Mouse (Mus musculus) heart, postnatal 0 days (tissue): ENCODE results near the gene Sapcd2. TPM values are rescaled to one million over a fixed set of nuclear protein-coding genes. Genes with fewer than 3 reads are reported as not detected.

Experiments used
- ATAC-seq: fragments of 200-750 bp; cut with Nextera tagmentation; 2 replicates; pipeline ENCODE4 v1.8.0; 2017; ENCODE audit warnings: low read depth, moderate number of reproducible peaks, moderate library complexity; ENCODE audit not compliant: insufficient read depth
- DNase-seq: peaks from one replicate; pipeline ENCODE4 v3.0.0-alpha.2; 2016; ENCODE audit warnings: low spot score
- H3K27ac ChIP-seq: fragments of 300-500 bp; sonication (generic); 2 replicates; pipeline ENCODE4 v1.5.1; 2014; ENCODE audit warnings: low read depth, mild to moderate bottlenecking
- H3K27me3 ChIP-seq: fragments of 300-500 bp; sonication (generic); 2 replicates; pipeline ENCODE4 v1.6.1; 2014; ENCODE audit warnings: low read length, mixed read lengths; ENCODE audit not compliant: control insufficient read depth, insufficient read depth
- H3K36me3 ChIP-seq: fragments of 300-500 bp; sonication (generic); replicated peaks from 2 replicates; pipeline ENCODE4 v1.6.1; 2014; ENCODE audit warnings: low read length, mixed read lengths; ENCODE audit not compliant: control insufficient read depth, insufficient read depth
- H3K4me1 ChIP-seq: fragments of 300-500 bp; sonication (generic); 2 replicates; pipeline ENCODE4 v1.6.1; 2014; ENCODE audit warnings: antibody characterized with exemption; ENCODE audit not compliant: control insufficient read depth, insufficient read depth
- H3K4me2 ChIP-seq: fragments of 300-500 bp; sonication (generic); 2 replicates; pipeline ENCODE4 v1.6.1; 2014; ENCODE audit warnings: low read depth, mild to moderate bottlenecking, low read length, moderate library complexity
- H3K4me3 ChIP-seq: fragments of 300-500 bp; sonication (generic); 2 replicates; pipeline ENCODE4 v1.5.1; 2014; ENCODE audit warnings: low read depth, low read length
- H3K9ac ChIP-seq: fragments of 300-500 bp; sonication (generic); replicated peaks from 2 replicates; pipeline ENCODE4 v1.6.1; 2014; ENCODE audit warnings: low read depth, low read length, mixed read lengths
- H3K9me3 ChIP-seq: fragments of 300-500 bp; sonication (generic); replicated peaks from 2 replicates; pipeline ENCODE4 v1.6.1; 2016; ENCODE audit warnings: low read length; ENCODE audit not compliant: control insufficient read depth
- CTCF ChIP-seq: IDR thresholded peaks from 2 replicates; pipeline ENCODE4 v1.5.1; 2016; ENCODE audit warnings: antibody characterized with exemption, control low read depth, low read depth
- EP300 ChIP-seq: IDR thresholded peaks from 2 replicates; pipeline ENCODE4 v1.6.1; 2016; ENCODE audit warnings: antibody characterized with exemption, low read depth
- WGBS: fragments of 180-500 bp; shearing (Covaris S2); extraction: QIAGEN DNeasy Blood & Tissue Kit; methylation state at CpG from one replicate; pipeline ENCODE4 v1.1.7; 2014; 5-methylcytosine and 5-hydroxymethylcytosine counted together
- polyA plus RNA-seq: library from polyadenylated mRNA; unstranded; fragments of >200 nt; fragmentation: Nextera tagmentation; extraction: Ambion mirVana; gene quantifications from 2 replicates; pipeline ENCODE4 v1.2.1, GENCODE M21; 2015
- total RNA-seq: library from RNA; depleted of rRNA; stranded (reverse); fragments of >200 nt; gene quantifications from 2 replicates; pipeline ENCODE4 v1.2.3, GENCODE M21; 2014; ENCODE audit warnings: low replicate concordance; rRNA removed

The Sapcd2 gene
- total RNA-seq, result 14.0 and 26.1 TPM in 2 replicates
- 5.6 and 6.4 TPM in 2 replicates for polyA plus RNA-seq

GRCm38 (mm10) chr2:25371764-25372643 lies at the start of gene Sapcd2:
Gene Sapcd2, plus strand, starts transcription at chr2:25372321.
- 2% methylated on average over 65 of the region's 65 CpGs for WGBS
- no peak within 1 kb of the TSS for H3K27ac ChIP-seq
- TF ChIP-seq CTCF (no peak), EP300 (no peak)
- peak within 1 kb of the TSS; percentile 47; the same call in 1 of the 2 replicates for H3K9ac ChIP-seq
- H3K4me3 ChIP-seq, result peak within 1 kb of the TSS; percentile 74
- DNase-seq (peak; percentile 86), ATAC-seq (peak; percentile 91)
- peak within 1 kb of the TSS; percentile 99 for H3K4me2 ChIP-seq
- H3K9me3 ChIP-seq, result no peaks in the 10 kb centered on the region
- peaks cover 17% of the 10 kb centered on the region for H3K4me1 ChIP-seq
- H3K36me3 ChIP-seq, result peaks cover 17% of the 10 kb centered on the region; the same call in 1 of the 2 replicates
- peaks cover 3% of the 10 kb centered on the region; the same call in 1 of the 2 replicates for H3K27me3 ChIP-seq

GRCm38 (mm10) chr2:25326036-25326435 lies 46.1 kb upstream of the Sapcd2 start:
- ATAC-seq (no peak), DNase-seq (no peak)
- no peaks in the 10 kb centered on the region for H3K9me3 ChIP-seq
- no peaks in the 10 kb centered on the region for H3K4me1 ChIP-seq
- no peak overlapping the region for H3K4me3 ChIP-seq
- TF ChIP-seq CTCF (no peak), EP300 (no peak)
- no peak overlapping the region for H3K4me2 ChIP-seq
- WGBS, result 69% methylated on average over 2 of the region's 2 CpGs
- H3K36me3 ChIP-seq, result no peaks in the 10 kb centered on the region
- no peak overlapping the region for H3K9ac ChIP-seq
- 0 out of 2 replicates have a peak, but pooled peaks cover 2% of the 10 kb centered on the region for H3K27me3 ChIP-seq
- H3K27ac ChIP-seq, result no peak overlapping the region

- TF ChIP-seq EP300, result no peak
- peak; percentile 56 for TF ChIP-seq CTCF
- Histone ChIP-seq H3K4me1 (peaks cover 12% of the 10 kb centered on the region), H3K36me3 (no peaks in the 10 kb centered on the region), H3K9me3 (no peaks in the 10 kb centered on the region), H3K27ac (no peak overlapping the region), H3K4me2 (no peak overlapping the region), H3K4me3 (no peak overlapping the region), H3K27me3 (no peaks in the 10 kb centered on the region), H3K9ac (no peak overlapping the region)
- DNase-seq, result no peak
- WGBS, result 36% methylated on average over 7 of the region's 7 CpGs
- ATAC-seq, result no peak
Observed at GRCm38 (mm10) chr2:25328440-25328839, 43.7 kb upstream of the Sapcd2 start.

GRCm38 (mm10) chr2:25331470-25331869 lies 40.7 kb upstream of the Sapcd2 start:
- Histone ChIP-seq H3K4me1 (peaks cover 17% of the 10 kb centered on the region), H3K9me3 (no peaks in the 10 kb centered on the region), H3K9ac (peak overlapping the region; percentile 91; the same call in 1 of the 2 replicates), H3K4me2 (peak overlapping the region; percentile 88), H3K4me3 (peak overlapping the region; percentile 68), H3K27ac (no peak overlapping the region), H3K36me3 (peaks cover 27% of the 10 kb centered on the region), H3K27me3 (no peaks in the 10 kb centered on the region)
- ATAC-seq (no peak), DNase-seq (no peak)
- 0 out of 2 replicates have a peak, but pooled peaks have one; percentile 3 for TF ChIP-seq CTCF
- TF ChIP-seq EP300, result no peak
- WGBS, result 51% methylated on average over 9 of the region's 9 CpGs

GRCm38 (mm10) chr2:25332286-25333160 lies 39.6 kb upstream of the Sapcd2 start, which contains the start of gene Man1b1:
Gene Man1b1, plus strand, starts transcription at chr2:25332338.
- under 1% methylated on average over 76 of the region's 78 CpGs for WGBS
- ATAC-seq (peak; percentile 99), DNase-seq (peak; percentile 99)
- H3K27ac ChIP-seq, result peak within 1 kb of the TSS; percentile 91
- H3K36me3 ChIP-seq, result peaks cover 38% of the 10 kb centered on the region
- TF ChIP-seq EP300 (0 out of 2 replicates have a peak, but pooled peaks have one; percentile 44), CTCF (peak; percentile 36)
- H3K27me3 ChIP-seq, result no peaks in the 10 kb centered on the region
- H3K4me1 ChIP-seq, result peaks cover 17% of the 10 kb centered on the region
- no peaks in the 10 kb centered on the region for H3K9me3 ChIP-seq
- H3K4me2 ChIP-seq, result peak within 1 kb of the TSS; percentile 88
- peak within 1 kb of the TSS; percentile 68 for H3K4me3 ChIP-seq
- H3K9ac ChIP-seq, result peak within 1 kb of the TSS; percentile 91
